In genomic region chr1:130734452-130734851, GRCm38 (mm10) we compare ENCODE assay signal across 17 mouse cellular contexts. TPM values are rescaled to one million over a fixed set of nuclear protein-coding genes. Genes with fewer than 3 reads are reported as not detected.
DNase-seq lines count a peak whose midpoint lies in the region; ATAC-seq and TF ChIP-seq lines count a peak whose summit lies in the region.
"Had no signal": no experiment of that assay in that cellular context is flagged by ENCODE, and none has a peak within 500 bp of the region (broad histone marks: within the 10 kb centered on the region; RNA-seq: fewer than 3 reads in every experiment).

No protein-coding gene starts in this region.

- peak overlapping the region; percentile 96 for H3K27ac ChIP-seq in lung, embryonic 16.5 days (ENCODE audit: low read length)
- H3K27ac ChIP-seq in liver, embryonic 11.5 days (ENCODE audit: low read depth, low read length) = no peak overlapping the region
- H3K27ac ChIP-seq in stomach, postnatal 0 days (replicated peaks) = peak overlapping the region; percentile 93
- H3K27ac ChIP-seq: limb, embryonic 12.5 days; midbrain, embryonic 13.5 days had no signal

- peaks cover 22% of the 10 kb centered on the region for H3K4me1 ChIP-seq in lung, embryonic 16.5 days (replicated peaks; ENCODE audit: control insufficient read depth, insufficient read depth, low read length)
- H3K4me1 ChIP-seq in liver, embryonic 11.5 days (replicated peaks; ENCODE audit: control insufficient read depth, insufficient read depth, low read length) = peaks cover 58% of the 10 kb centered on the region
- H3K4me1 ChIP-seq in stomach, postnatal 0 days (replicated peaks; ENCODE audit: control insufficient read depth, insufficient read depth) = no peaks in the 10 kb centered on the region

- H3K4me2 ChIP-seq in lung, embryonic 16.5 days (ENCODE audit: low read depth, low read length) = peak overlapping the region; percentile 39
- 0 out of 2 replicates have a peak overlapping the region, but pooled peaks have one; percentile 74 for H3K4me2 ChIP-seq in liver, embryonic 11.5 days
- peak overlapping the region; percentile 46 for H3K4me2 ChIP-seq in stomach, postnatal 0 days (replicated peaks; ENCODE audit: low read depth)
- H3K4me2 ChIP-seq: limb, embryonic 12.5 days; midbrain, embryonic 13.5 days had no signal

- no peak for DNase-seq in lung, postnatal 25 days (ENCODE audit: low spot score)
- peak; percentile 66 for DNase-seq in fat pad, adult 2 months (ENCODE audit: extremely low read depth, low read depth, low spot score)
- no peak for DNase-seq in liver, embryonic 11.5 days (ENCODE audit: low spot score)
- peak; percentile 26 for DNase-seq in stomach, postnatal 0 days (ENCODE audit: low spot score)
- DNase-seq in layer of hippocampus, adult 8-10 months (ENCODE audit: low spot score in 2 of 2) = no peak
- DNase-seq in urinary bladder, adult 18-20 months (ENCODE audit: low spot score in 2 of 2) = no peak
- DNase-seq: adrenal gland, postnatal 25 days; cerebellum, adult 11-12 months; embryo, embryonic 11 days; heart, adult 18-20 months; heart, postnatal 4 days had no signal

- ATAC-seq in lung, embryonic 16.5 days (ENCODE audit: low read depth) = 0 out of 2 replicates have a peak, but pooled peaks have one; percentile 13
- ATAC-seq in liver, embryonic 11.5 days (replicated peaks; ENCODE audit: low FRiP score) = no peak
- ATAC-seq in stomach, postnatal 0 days (ENCODE audit: low FRiP score, low TSS enrichment) = no peak
- ATAC-seq: midbrain, embryonic 13.5 days had no signal

- peak overlapping the region; percentile 27 for H3K4me3 ChIP-seq in lung, embryonic 16.5 days (ENCODE audit: low read length)
- H3K4me3 ChIP-seq in liver, embryonic 11.5 days (ENCODE audit: low read depth, low read length) = no peak overlapping the region
- H3K4me3 ChIP-seq in stomach, postnatal 0 days (ENCODE audit: low read depth, low read length) = peak overlapping the region; percentile 27
- H3K4me3 ChIP-seq: limb, embryonic 12.5 days; midbrain, embryonic 13.5 days had no signal

- H3K36me3 ChIP-seq in lung, embryonic 16.5 days (ENCODE audit: control insufficient read depth, insufficient read depth, low read length) = no peaks in the 10 kb centered on the region
- no peaks in the 10 kb centered on the region for H3K36me3 ChIP-seq in liver, embryonic 11.5 days (ENCODE audit: control insufficient read depth, insufficient read depth, low read length)
- H3K36me3 ChIP-seq in stomach, postnatal 0 days (ENCODE audit: control insufficient read depth, insufficient read depth, low read length) = no peaks in the 10 kb centered on the region
- H3K36me3 ChIP-seq: limb, embryonic 12.5 days; midbrain, embryonic 13.5 days had no signal

- peak; percentile 52 for TF ChIP-seq EP300 in stomach, postnatal 0 days (optimal IDR thresholded peaks at IDR 0.05)

- TF ChIP-seq CTCF in stomach, postnatal 0 days (IDR thresholded peaks at IDR 0.05; ENCODE audit: low read depth) = no peak

- H3K9ac ChIP-seq in lung, embryonic 16.5 days (ENCODE audit: low read length) = peak overlapping the region; percentile 36
- H3K9ac ChIP-seq in liver, embryonic 11.5 days (ENCODE audit: low read depth, low read length) = no peak overlapping the region
- 0 out of 2 replicates have a peak overlapping the region, but pooled peaks have one; percentile 23 for H3K9ac ChIP-seq in stomach, postnatal 0 days (ENCODE audit: low read length)
- H3K9ac ChIP-seq: limb, embryonic 12.5 days; midbrain, embryonic 13.5 days had no signal

- no peaks in the 10 kb centered on the region for H3K27me3 ChIP-seq in lung, embryonic 16.5 days (ENCODE audit: control insufficient read depth, insufficient read depth, low read depth, low read length)
- no peaks in the 10 kb centered on the region for H3K27me3 ChIP-seq in liver, embryonic 11.5 days (replicated peaks; ENCODE audit: control insufficient read depth, insufficient read depth, low read length)
- H3K27me3 ChIP-seq in stomach, postnatal 0 days (ENCODE audit: control insufficient read depth, insufficient read depth, low read length) = no peaks in the 10 kb centered on the region
- H3K27me3 ChIP-seq: limb, embryonic 12.5 days; midbrain, embryonic 13.5 days had no signal

- H3K9me3 ChIP-seq in lung, embryonic 16.5 days (ENCODE audit: control insufficient read depth, low read length) = no peaks in the 10 kb centered on the region
- H3K9me3 ChIP-seq in liver, embryonic 11.5 days (ENCODE audit: control insufficient read depth, low read length) = no peaks in the 10 kb centered on the region
- H3K9me3 ChIP-seq in stomach, postnatal 0 days (ENCODE audit: control insufficient read depth, low read length) = no peaks in the 10 kb centered on the region
- H3K9me3 ChIP-seq: G1E; limb, embryonic 12.5 days; midbrain, embryonic 13.5 days had no signal

- WGBS in lung, embryonic 16.5 days = 25% methylated on average over 5 of the region's 5 CpGs
- 74% methylated on average over 5 of the region's 5 CpGs for WGBS in liver, embryonic 11.5 days
- 31% methylated on average over 5 of the region's 5 CpGs for WGBS in stomach, postnatal 0 days

RNA-seq across cellular contexts. Expression of gene AA986860, which starts 2.7 kb away (rescaled TPM):
- 21.0 and 21.2 TPM in 2 replicates for polyA plus RNA-seq in lung, embryonic 16.5 days (2015; fragmentation: Nextera tagmentation; extraction: Ambion mirVana)
- polyA plus RNA-seq in liver, embryonic 11.5 days (2014; fragmentation: Nextera tagmentation; extraction: Ambion mirVana) = 7.1 and 7.9 TPM in 2 replicates
- 47.7 and 52.8 TPM in 2 replicates for polyA plus RNA-seq in stomach, postnatal 0 days (2015; fragmentation: Nextera tagmentation; extraction: Ambion mirVana)
- 1 to 10 TPM; 1.4 to 2.2 (median 1.5) TPM for total RNA-seq in layer of hippocampus, adult 8-10 months (2022)

RNA-seq across cellular contexts. Expression of gene Pfkfb2, which starts 5.4 kb away (rescaled TPM):
- polyA plus RNA-seq in lung, embryonic 16.5 days (2015; fragmentation: Nextera tagmentation; extraction: Ambion mirVana) = 10.7 and 11.5 TPM in 2 replicates
- polyA plus RNA-seq in liver, embryonic 11.5 days (2014; fragmentation: Nextera tagmentation; extraction: Ambion mirVana) = 4.9 and 6.1 TPM in 2 replicates
- polyA plus RNA-seq in stomach, postnatal 0 days (2015; fragmentation: Nextera tagmentation; extraction: Ambion mirVana) = 4.6 and 4.8 TPM in 2 replicates
- total RNA-seq in layer of hippocampus, adult 8-10 months (2022) = 10 to 100 TPM; 46.1 to 48.5 (median 48.2) TPM

RNA-seq across cellular contexts. Expression of gene Yod1, which starts 17.3 kb away (rescaled TPM):
- 15.6 and 17.0 TPM in 2 replicates for polyA plus RNA-seq in lung, embryonic 16.5 days (2015; fragmentation: Nextera tagmentation; extraction: Ambion mirVana)
- 26.5 and 26.6 TPM in 2 replicates for polyA plus RNA-seq in liver, embryonic 11.5 days (2014; fragmentation: Nextera tagmentation; extraction: Ambion mirVana)
- 24.2 and 25.2 TPM in 2 replicates for polyA plus RNA-seq in stomach, postnatal 0 days (2015; fragmentation: Nextera tagmentation; extraction: Ambion mirVana)
- total RNA-seq in layer of hippocampus, adult 8-10 months (2022) = 10 to 100 TPM; 15.4 to 19.2 (median 17.2) TPM

RNA-seq across cellular contexts. Expression of gene Gm29427, which starts 18.9 kb away (rescaled TPM):
- polyA plus RNA-seq in lung, embryonic 16.5 days (2015; fragmentation: Nextera tagmentation; extraction: Ambion mirVana) = not detected in 2 replicates
- not detected in 2 replicates for polyA plus RNA-seq in liver, embryonic 11.5 days (2014; fragmentation: Nextera tagmentation; extraction: Ambion mirVana)
- polyA plus RNA-seq in stomach, postnatal 0 days (2015; fragmentation: Nextera tagmentation; extraction: Ambion mirVana) = 0.07 TPM in 1 of 2 replicates, not detected in the other
- total RNA-seq in layer of hippocampus, adult 8-10 months (2022) = under 1 TPM in 1 of 4 experiments, not detected in 3; 0.29 TPM
- total RNA-seq: heart, postnatal 4 days; layer of hippocampus, adult 18-20 months had no signal
- polyA plus RNA-seq: G1E; limb, embryonic 12.5 days; neural tube, embryonic 14.5 days had no signal

Comparison
In these comparisons a context has a peak if more than half of its experiments do, and no peak if none do; other contexts are left out.
1. DNase-seq: peak in fat pad, adult 2 months (single experiment) and stomach, postnatal 0 days (single experiment); none in lung, postnatal 25 days (single experiment), liver, embryonic 11.5 days (single experiment), layer of hippocampus, adult 8-10 months (0 of 2) and urinary bladder, adult 18-20 months (0 of 2).
2. Peak in every context shown above with its lines, with median percentiles within 50 percentile points of each other: H3K4me2 ChIP-seq.